Mouse (Mus musculus) heart, postnatal 0 days (tissue): ENCODE results near the gene Csrnp3.

ENCODE experiments used
- CTCF ChIP-seq: IDR thresholded peaks from 2 replicates; pipeline ENCODE4 v1.5.1; 2016; ENCODE audit warnings: antibody characterized with exemption, control low read depth, low read depth
- EP300 ChIP-seq: IDR thresholded peaks from 2 replicates; pipeline ENCODE4 v1.6.1; 2016; ENCODE audit warnings: antibody characterized with exemption, low read depth

DNA sequence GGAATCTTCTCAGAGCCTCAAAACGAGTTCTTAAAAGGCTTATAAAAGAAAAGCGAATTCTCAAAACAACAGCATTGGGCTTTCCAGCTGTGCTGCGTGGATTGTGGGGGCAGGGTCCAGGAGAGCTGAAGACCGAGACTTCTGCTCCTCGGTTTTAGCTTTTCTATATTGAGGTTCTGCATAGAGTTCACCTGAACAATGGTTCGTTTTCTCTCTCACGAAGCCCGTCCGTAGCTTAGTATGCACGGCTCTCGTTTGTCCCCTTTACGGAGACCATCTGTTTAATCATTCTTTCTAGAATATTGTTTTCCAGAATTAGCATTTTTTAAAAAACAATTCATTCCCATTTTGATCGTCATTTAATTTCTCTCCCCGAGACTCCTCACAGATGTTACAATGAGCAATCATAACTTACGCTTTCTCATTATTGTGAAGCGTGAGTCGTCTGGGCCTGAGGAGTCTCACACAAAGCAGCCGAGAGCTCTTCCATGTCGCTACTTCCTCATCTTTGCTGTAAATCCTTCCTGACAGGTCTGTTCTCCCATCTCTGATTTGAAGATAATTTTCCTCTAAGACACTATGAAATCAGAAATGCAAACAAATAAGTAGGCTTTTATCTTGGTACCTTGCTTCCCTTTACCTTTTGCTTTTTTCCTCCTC, 163.6 kb downstream of the Csrnp3 start:
- TF ChIP-seq CTCF (no peak), EP300 (no peak)
